Mouse (Mus musculus) embryonic facial prominence, embryonic 14.5 days (tissue): ENCODE results near the gene Zfand3. TPM values are rescaled to one million over a fixed set of nuclear protein-coding genes. Genes with fewer than 3 reads are reported as not detected.

ENCODE experiments used
- ATAC-seq: fragments of 200-750 bp; cut with Nextera tagmentation; 2 replicates; pipeline ENCODE4 v1.8.0; 2017; ENCODE audit warnings: low read depth, moderate number of reproducible peaks, moderate TSS enrichment
- DNase-seq: peaks from one replicate; pipeline ENCODE4 v3.0.0-alpha.2; 2015; ENCODE audit warnings: low spot score
- H3K27ac ChIP-seq: fragments of 300-500 bp; sonication (generic); replicated peaks from 2 replicates; pipeline ENCODE4 v1.5.1; 2014; ENCODE audit warnings: low read depth, mild to moderate bottlenecking, low read length, moderate library complexity
- H3K27me3 ChIP-seq: fragments of 300-500 bp; sonication (generic); replicated peaks from 2 replicates; pipeline ENCODE4 v1.6.1; 2014; ENCODE audit warnings: low read length; ENCODE audit not compliant: control insufficient read depth, insufficient read depth
- H3K36me3 ChIP-seq: fragments of 300-500 bp; sonication (generic); 2 replicates; pipeline ENCODE4 v1.6.1; 2014; ENCODE audit warnings: low read length, mixed read lengths; ENCODE audit not compliant: control insufficient read depth, insufficient read depth
- H3K4me1 ChIP-seq: fragments of 300-500 bp; sonication (generic); 2 replicates; pipeline ENCODE4 v1.6.1; 2014; ENCODE audit warnings: antibody characterized with exemption, low read length; ENCODE audit not compliant: control insufficient read depth, insufficient read depth
- H3K4me2 ChIP-seq: fragments of 300-500 bp; sonication (generic); 2 replicates; pipeline ENCODE4 v1.6.1; 2014; ENCODE audit warnings: low read depth, mild to moderate bottlenecking, low read length, moderate library complexity, mixed read lengths
- H3K4me3 ChIP-seq: fragments of 300-500 bp; sonication (generic); 2 replicates; pipeline ENCODE4 v1.5.1; 2014; ENCODE audit warnings: low read depth, mild to moderate bottlenecking, low read length
- H3K9ac ChIP-seq: fragments of 300-500 bp; sonication (generic); 2 replicates; pipeline ENCODE4 v1.6.1; 2014; ENCODE audit warnings: low read depth, mild to moderate bottlenecking, low read length, moderate library complexity, mixed read lengths
- H3K9me3 ChIP-seq: fragments of 300-500 bp; sonication (generic); 2 replicates; pipeline ENCODE4 v1.6.1; 2016; ENCODE audit warnings: low read length; ENCODE audit not compliant: control insufficient read depth
- WGBS: fragments of 180-500 bp; shearing (Covaris S2); extraction: QIAGEN DNeasy Blood & Tissue Kit; methylation state at CpG from one replicate; pipeline ENCODE4 v1.1.7; 2014; 5-methylcytosine and 5-hydroxymethylcytosine counted together
- polyA plus RNA-seq: library from polyadenylated mRNA; unstranded; fragments of >200 nt; fragmentation: Nextera tagmentation; extraction: Ambion mirVana; gene quantifications from 2 replicates; pipeline ENCODE4 v1.2.1, GENCODE M21; 2014

The Zfand3 gene
- polyA plus RNA-seq, 1 experiment from 2014 or later = 41.0 TPM

DNA sequence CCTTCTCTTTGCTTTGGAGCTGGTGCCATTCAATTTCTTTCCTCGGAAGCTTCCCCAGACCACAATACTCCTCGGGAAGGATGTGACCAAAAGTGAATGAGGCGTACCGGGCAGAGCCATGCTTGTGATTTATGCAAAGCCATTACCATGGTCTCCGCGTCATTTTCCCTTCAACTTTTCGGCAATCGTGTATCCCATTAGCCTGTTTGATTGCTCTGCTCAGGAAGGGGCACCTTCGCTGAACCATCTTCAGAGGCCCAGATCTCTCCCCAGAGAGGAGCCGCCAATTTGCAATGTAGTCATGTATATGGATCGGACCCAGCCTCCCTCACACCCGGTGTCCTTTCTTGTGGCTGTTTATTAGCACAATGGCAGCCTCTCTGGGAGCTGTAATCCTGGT, 218.3 kb downstream of the Zfand3 start:
- H3K27me3 ChIP-seq = no peaks in the 10 kb centered on the region
- no peak overlapping the region for H3K4me2 ChIP-seq
- no peak overlapping the region for H3K27ac ChIP-seq
- H3K4me3 ChIP-seq = no peak overlapping the region
- DNase-seq (no peak), ATAC-seq (no peak)
- no peaks in the 10 kb centered on the region for H3K4me1 ChIP-seq
- H3K9me3 ChIP-seq = no peaks in the 10 kb centered on the region
- 83% methylated on average over 12 of the region's 12 CpGs for WGBS
- H3K9ac ChIP-seq = no peak overlapping the region
- peaks cover 8% of the 10 kb centered on the region; the same call in 1 of the 2 replicates for H3K36me3 ChIP-seq

GRCm38 (mm10) chr17:30225030-30225740, 220.7 kb downstream of the Zfand3 start:
- no peak overlapping the region for H3K9ac ChIP-seq
- H3K36me3 ChIP-seq = no peaks in the 10 kb centered on the region; the same call in 1 of the 2 replicates
- no peak overlapping the region for H3K27ac ChIP-seq
- ATAC-seq (no peak), DNase-seq (peak; percentile 64)
- WGBS = 48% methylated on average over 5 of the region's 5 CpGs
- H3K27me3 ChIP-seq = no peaks in the 10 kb centered on the region
- no peaks in the 10 kb centered on the region for H3K9me3 ChIP-seq
- no peaks in the 10 kb centered on the region for H3K4me1 ChIP-seq
- no peak overlapping the region for H3K4me2 ChIP-seq
- no peak overlapping the region for H3K4me3 ChIP-seq

GRCm38 (mm10) chr17:30228439-30229215, 224.1 kb downstream of the Zfand3 start:
- 82% methylated on average over 10 of the region's 10 CpGs for WGBS
- ATAC-seq = no peak
- no peak overlapping the region for H3K4me2 ChIP-seq

DNA sequence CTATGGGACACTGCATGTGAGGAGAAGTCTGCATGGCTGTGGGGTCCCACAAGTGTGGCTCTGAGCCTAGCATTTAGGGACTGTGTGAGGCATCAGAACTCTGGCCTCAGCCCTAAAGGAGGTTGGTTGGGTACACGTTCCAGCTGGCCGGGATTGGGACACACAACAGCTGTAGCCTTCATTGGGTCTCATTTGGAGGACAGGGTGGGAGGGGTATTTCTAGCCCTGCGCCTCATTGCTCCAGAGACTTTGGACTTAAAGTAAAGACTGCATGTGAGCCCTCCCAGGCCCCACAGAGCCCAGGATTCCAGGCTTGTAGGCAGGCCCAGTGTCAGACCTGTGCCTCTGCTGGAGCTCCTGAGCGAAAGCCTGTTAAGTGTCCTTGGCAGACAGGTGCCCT, 225.9 kb downstream of the Zfand3 start:
- Histone ChIP-seq H3K27ac (no peak overlapping the region), H3K4me3 (no peak overlapping the region), H3K9me3 (no peaks in the 10 kb centered on the region), H3K4me1 (no peaks in the 10 kb centered on the region), H3K27me3 (no peaks in the 10 kb centered on the region), H3K36me3 (no peaks in the 10 kb centered on the region; the same call in 1 of the 2 replicates), H3K4me2 (no peak overlapping the region), H3K9ac (no peak overlapping the region; the same call in 1 of the 2 replicates)
- 80% methylated on average over 4 of the region's 4 CpGs for WGBS
- ATAC-seq = no peak; the same call in 1 of the 2 replicates
- DNase-seq = no peak

More at GRCm38 (mm10) chr17:30228439-30229215, 224.1 kb downstream of the Zfand3 start:
- Histone ChIP-seq H3K27me3 (no peaks in the 10 kb centered on the region), H3K4me1 (no peaks in the 10 kb centered on the region), H3K9me3 (no peaks in the 10 kb centered on the region), H3K9ac (no peak overlapping the region), H3K4me3 (no peak overlapping the region), H3K27ac (no peak overlapping the region), H3K36me3 (no peaks in the 10 kb centered on the region; the same call in 1 of the 2 replicates)
- DNase-seq = no peak

GRCm38 (mm10) chr17:30231483-30231882, 226.9 kb downstream of the Zfand3 start:
- 81% methylated on average over 1 of the region's 1 CpGs for WGBS

DNA sequence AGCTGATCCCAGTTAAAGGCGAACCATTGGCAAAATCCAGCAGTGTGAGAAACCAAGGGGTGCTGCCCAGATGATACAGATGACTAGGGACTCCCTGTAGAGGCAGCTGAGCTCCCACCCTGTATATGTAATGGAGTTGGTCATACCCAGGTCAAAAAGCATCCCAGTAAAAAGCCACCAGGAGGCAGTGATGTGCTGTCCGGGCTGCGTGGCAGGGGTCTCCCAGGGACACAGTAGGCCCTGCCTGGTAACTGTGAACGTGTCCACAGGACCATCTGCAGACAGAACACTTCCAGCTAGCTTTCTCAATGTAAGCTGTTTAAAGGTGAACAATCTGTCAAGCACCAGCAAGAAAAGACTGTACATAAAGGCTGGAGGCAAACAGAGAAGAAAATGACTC, 228.2 kb downstream of the Zfand3 start:
- 57% methylated on average over 4 of the region's 4 CpGs for WGBS
- Histone ChIP-seq H3K27ac (no peak overlapping the region), H3K4me1 (peaks cover 6% of the 10 kb centered on the region), H3K27me3 (no peaks in the 10 kb centered on the region), H3K4me2 (no peak overlapping the region), H3K9me3 (no peaks in the 10 kb centered on the region), H3K36me3 (no peaks in the 10 kb centered on the region; the same call in 1 of the 2 replicates), H3K9ac (no peak overlapping the region), H3K4me3 (no peak overlapping the region)
- ATAC-seq (no peak), DNase-seq (no peak)

More at GRCm38 (mm10) chr17:30231483-30231882, 226.9 kb downstream of the Zfand3 start:
- ATAC-seq = no peak
- no peak overlapping the region for H3K27ac ChIP-seq
- H3K4me2 ChIP-seq = no peak overlapping the region
- no peaks in the 10 kb centered on the region for H3K9me3 ChIP-seq
- no peaks in the 10 kb centered on the region for H3K27me3 ChIP-seq
- H3K9ac ChIP-seq = no peak overlapping the region
- no peak for DNase-seq
- H3K36me3 ChIP-seq = no peaks in the 10 kb centered on the region; the same call in 1 of the 2 replicates
- no peaks in the 10 kb centered on the region for H3K4me1 ChIP-seq
- H3K4me3 ChIP-seq = no peak overlapping the region

- Histone ChIP-seq H3K27me3 (no peaks in the 10 kb centered on the region), H3K9me3 (no peaks in the 10 kb centered on the region), H3K36me3 (no peaks in the 10 kb centered on the region), H3K4me1 (peaks cover 11% of the 10 kb centered on the region), H3K9ac (no peak overlapping the region), H3K4me2 (no peak overlapping the region), H3K4me3 (no peak overlapping the region), H3K27ac (no peak overlapping the region)
- DNase-seq (no peak), ATAC-seq (no peak)
- 77% methylated on average over 4 of the region's 4 CpGs for WGBS
These were observed 230.8 kb downstream of the Zfand3 start for GRCm38 (mm10) chr17:30235380-30235779.

DNA sequence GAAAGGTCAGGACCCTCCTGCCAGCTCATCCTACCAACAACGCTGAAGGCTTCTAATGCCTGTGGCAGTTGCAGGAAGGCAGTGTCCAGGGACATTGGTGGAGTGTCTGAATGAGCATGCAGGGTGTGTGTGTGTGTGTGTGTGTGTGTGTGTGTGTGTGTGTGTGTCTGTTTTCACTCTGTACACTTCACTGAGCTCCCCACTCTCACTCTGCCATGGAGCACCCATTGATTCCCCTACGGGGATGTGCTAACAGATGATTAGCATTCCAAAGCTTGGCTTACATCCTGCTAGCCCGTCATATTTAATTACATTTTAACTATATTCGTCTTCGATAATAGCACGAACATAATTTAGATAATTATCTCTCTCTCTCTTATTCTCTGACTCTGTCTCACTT, 232.1 kb downstream of the Zfand3 start:
- no peaks in the 10 kb centered on the region for H3K36me3 ChIP-seq
- no peaks in the 10 kb centered on the region for H3K9me3 ChIP-seq
- H3K4me3 ChIP-seq = no peak overlapping the region
- ATAC-seq = no peak
- H3K4me2 ChIP-seq = no peak overlapping the region
- WGBS = 43% methylated on average over 6 of the region's 6 CpGs
- no peak overlapping the region for H3K9ac ChIP-seq
- peak; percentile 40 for DNase-seq
- no peaks in the 10 kb centered on the region for H3K27me3 ChIP-seq
- H3K4me1 ChIP-seq = peaks cover 20% of the 10 kb centered on the region
- H3K27ac ChIP-seq = no peak overlapping the region
